Mouse (Mus musculus) midbrain, embryonic 12.5 days (tissue): ENCODE data around the gene Pax2. TPM values are rescaled to one million over a fixed set of nuclear protein-coding genes. Genes with fewer than 3 reads are reported as not detected.

Source experiments
- ATAC-seq: fragments of 200-750 bp; cut with Nextera tagmentation; 2 replicates; pipeline ENCODE4 v1.8.0; 2017; ENCODE audit warnings: low read depth, moderate TSS enrichment, moderate library complexity; ENCODE audit not compliant: low FRiP score
- H3K27ac ChIP-seq: fragments of 300-500 bp; sonication (generic); replicated peaks from 2 replicates; pipeline ENCODE4 v1.5.1; 2016; ENCODE audit warnings: mild to moderate bottlenecking
- H3K27me3 ChIP-seq: fragments of 300-500 bp; sonication (generic); 2 replicates; pipeline ENCODE4 v1.6.1; 2016; ENCODE audit warnings: mild to moderate bottlenecking
- H3K36me3 ChIP-seq: fragments of 300-500 bp; sonication (generic); 2 replicates; pipeline ENCODE4 v1.6.1; 2016
- H3K4me1 ChIP-seq: fragments of 300-500 bp; sonication (generic); 2 replicates; pipeline ENCODE4 v1.6.1; 2016
- H3K4me2 ChIP-seq: fragments of 300-500 bp; sonication (generic); replicated peaks from 2 replicates; pipeline ENCODE4 v1.6.1; 2016; ENCODE audit warnings: mild to moderate bottlenecking, moderate library complexity
- H3K4me3 ChIP-seq: fragments of 300-500 bp; sonication (generic); 2 replicates; pipeline ENCODE4 v1.5.1; 2016; ENCODE audit warnings: mild to moderate bottlenecking
- H3K9ac ChIP-seq: fragments of 300-500 bp; sonication (generic); replicated peaks from 2 replicates; pipeline ENCODE4 v1.6.1; 2016; ENCODE audit warnings: mild to moderate bottlenecking, moderate library complexity
- H3K9me3 ChIP-seq: fragments of 300-500 bp; sonication (generic); 2 replicates; pipeline ENCODE4 v1.6.1; 2016; ENCODE audit warnings: mild to moderate bottlenecking
- WGBS: fragments of 180-500 bp; shearing (Covaris S2); methylation state at CpG from one replicate; pipeline ENCODE4 v1.1.7; 2016; 5-methylcytosine and 5-hydroxymethylcytosine counted together
- polyA plus RNA-seq: library from polyadenylated mRNA; unstranded; fragments of >200 nt; fragmentation: Nextera tagmentation; extraction: Ambion mirVana; gene quantifications from 2 replicates; pipeline ENCODE4 v1.2.1, GENCODE M21; 2016

Pax2 gene
- 0.32 and 0.33 TPM in 2 replicates for polyA plus RNA-seq

DNA sequence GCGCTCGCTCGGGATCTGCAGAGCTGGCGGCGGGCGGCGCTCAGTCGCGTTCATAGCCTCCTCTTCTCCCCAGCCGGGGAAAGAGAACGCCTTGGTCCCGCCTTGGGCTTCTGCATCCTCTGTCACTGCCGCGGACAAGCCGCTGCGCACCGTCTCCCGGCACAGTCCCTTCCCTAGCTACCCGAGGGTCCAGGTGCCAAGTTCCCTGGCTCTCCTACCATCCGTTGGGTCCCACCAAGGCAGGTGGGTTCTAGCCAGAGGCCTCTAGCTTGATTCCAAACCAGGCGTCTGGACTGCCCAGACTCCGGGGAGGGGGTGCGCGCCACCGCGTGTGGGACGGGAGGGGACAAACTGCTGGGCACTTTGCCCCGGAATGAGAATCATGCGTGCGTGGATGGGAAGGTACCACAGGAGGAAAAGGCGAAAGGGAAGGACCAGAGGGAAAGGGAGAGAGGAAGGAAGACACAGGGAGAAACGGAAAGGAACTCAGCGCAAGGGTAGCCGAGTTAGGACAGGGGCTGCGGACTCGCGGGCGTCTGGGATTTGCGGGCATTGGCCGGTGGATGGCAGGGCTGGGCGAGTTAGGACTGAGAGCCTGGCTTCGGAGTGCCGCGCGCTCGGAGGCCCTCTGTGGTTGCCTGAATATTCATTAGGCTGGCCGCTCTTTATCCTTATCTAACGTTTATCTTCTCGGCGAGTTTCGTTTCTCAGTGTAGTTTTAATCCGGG lies at the start of gene Pax2:
Pax2 (plus strand) TSS at position 353 of the 728 bp plus-strand sequence.
- Histone ChIP-seq H3K4me3 (peak within 1 kb of the TSS; percentile 43), H3K9ac (peak within 1 kb of the TSS; percentile 35), H3K36me3 (no peaks in the 10 kb centered on the region), H3K4me2 (peak within 1 kb of the TSS; percentile 74), H3K27me3 (peaks cover 95% of the 10 kb centered on the region), H3K9me3 (no peaks in the 10 kb centered on the region), H3K4me1 (peaks cover 52% of the 10 kb centered on the region), H3K27ac (no peak within 1 kb of the TSS)
- WGBS, result under 1% methylated on average over 52 of the region's 52 CpGs
- peak; percentile 42 for ATAC-seq

DNA sequence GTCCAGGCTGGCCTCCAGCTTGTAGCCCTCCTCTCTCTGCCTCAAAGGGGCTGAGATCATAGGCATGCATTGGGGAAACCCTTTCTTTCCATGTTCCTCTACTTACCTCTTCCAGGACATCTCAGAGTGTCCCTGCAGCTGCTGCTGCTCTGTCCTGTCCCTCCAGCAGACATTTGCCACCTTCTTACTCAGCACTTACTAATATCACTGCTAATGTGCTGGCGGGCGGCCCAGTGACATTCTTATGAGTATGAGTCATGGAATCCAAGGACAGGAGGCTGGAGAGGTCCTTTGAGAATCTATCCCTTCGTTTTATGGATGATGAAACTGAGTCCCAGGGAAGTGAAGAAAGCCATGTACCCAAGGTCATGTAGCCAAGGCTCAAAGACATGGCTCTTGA lies 47.0 kb upstream of the Pax2 start:
- Histone ChIP-seq H3K9ac (no peak overlapping the region), H3K4me2 (no peak overlapping the region), H3K9me3 (0 out of 2 replicates have a peak, but pooled peaks cover 3% of the 10 kb centered on the region), H3K36me3 (no peaks in the 10 kb centered on the region), H3K4me1 (no peaks in the 10 kb centered on the region), H3K27ac (no peak overlapping the region), H3K4me3 (no peak overlapping the region), H3K27me3 (peaks cover 37% of the 10 kb centered on the region)
- WGBS, result 74% methylated on average over 3 of the region's 3 CpGs
- ATAC-seq, result no peak

DNA sequence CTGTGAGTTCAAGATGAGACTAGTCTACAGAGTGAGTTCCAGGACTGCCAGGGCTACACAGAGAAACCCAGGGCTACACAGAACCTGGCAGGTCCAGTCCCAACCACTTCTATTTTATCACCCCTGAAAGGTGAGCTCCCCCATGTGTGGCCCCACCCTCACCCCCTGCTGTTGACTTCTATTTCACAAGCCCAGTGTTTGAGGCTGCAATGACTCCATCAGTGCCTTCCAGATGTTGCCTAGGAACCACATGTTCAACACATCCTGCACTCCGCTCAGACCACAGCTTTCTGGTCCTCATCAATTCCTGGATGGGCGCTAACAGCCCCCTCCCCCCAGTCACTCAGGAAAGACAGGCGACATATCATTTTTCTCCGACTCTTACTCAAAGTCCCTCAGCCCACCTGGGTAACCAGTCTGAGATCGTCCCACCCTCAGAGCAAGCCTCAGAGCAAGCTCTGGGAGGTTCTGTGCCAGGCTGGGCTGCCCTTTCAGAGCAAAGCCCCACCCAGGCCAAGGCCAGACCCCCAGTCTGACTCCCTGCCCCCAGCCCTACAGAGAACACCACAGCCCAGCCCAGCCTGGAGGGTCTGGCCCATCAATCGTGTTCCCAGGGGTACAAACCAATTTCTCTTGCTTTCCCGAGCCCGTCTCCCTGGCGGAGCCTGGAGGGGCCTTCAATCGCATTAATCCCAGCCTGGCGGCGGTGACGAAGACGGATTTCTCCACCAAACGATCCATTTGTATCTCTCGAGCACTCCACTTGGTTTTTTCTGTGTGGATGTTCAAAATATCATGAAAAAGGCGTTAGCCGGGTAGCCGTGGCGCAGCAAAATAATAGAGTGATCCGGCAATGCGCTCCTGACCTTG lies 38.9 kb upstream of the Pax2 start:
- no peaks in the 10 kb centered on the region for H3K36me3 ChIP-seq
- 0 out of 2 replicates have a peak, but pooled peaks cover 3% of the 10 kb centered on the region for H3K9me3 ChIP-seq
- H3K27ac ChIP-seq, result no peak overlapping the region
- no peak overlapping the region for H3K9ac ChIP-seq
- peaks cover 21% of the 10 kb centered on the region for H3K4me1 ChIP-seq
- no peak overlapping the region for H3K4me3 ChIP-seq
- peaks cover 72% of the 10 kb centered on the region for H3K27me3 ChIP-seq
- 64% methylated on average over 22 of the region's 22 CpGs for WGBS
- H3K4me2 ChIP-seq, result no peak overlapping the region
- ATAC-seq, result no peak

DNA sequence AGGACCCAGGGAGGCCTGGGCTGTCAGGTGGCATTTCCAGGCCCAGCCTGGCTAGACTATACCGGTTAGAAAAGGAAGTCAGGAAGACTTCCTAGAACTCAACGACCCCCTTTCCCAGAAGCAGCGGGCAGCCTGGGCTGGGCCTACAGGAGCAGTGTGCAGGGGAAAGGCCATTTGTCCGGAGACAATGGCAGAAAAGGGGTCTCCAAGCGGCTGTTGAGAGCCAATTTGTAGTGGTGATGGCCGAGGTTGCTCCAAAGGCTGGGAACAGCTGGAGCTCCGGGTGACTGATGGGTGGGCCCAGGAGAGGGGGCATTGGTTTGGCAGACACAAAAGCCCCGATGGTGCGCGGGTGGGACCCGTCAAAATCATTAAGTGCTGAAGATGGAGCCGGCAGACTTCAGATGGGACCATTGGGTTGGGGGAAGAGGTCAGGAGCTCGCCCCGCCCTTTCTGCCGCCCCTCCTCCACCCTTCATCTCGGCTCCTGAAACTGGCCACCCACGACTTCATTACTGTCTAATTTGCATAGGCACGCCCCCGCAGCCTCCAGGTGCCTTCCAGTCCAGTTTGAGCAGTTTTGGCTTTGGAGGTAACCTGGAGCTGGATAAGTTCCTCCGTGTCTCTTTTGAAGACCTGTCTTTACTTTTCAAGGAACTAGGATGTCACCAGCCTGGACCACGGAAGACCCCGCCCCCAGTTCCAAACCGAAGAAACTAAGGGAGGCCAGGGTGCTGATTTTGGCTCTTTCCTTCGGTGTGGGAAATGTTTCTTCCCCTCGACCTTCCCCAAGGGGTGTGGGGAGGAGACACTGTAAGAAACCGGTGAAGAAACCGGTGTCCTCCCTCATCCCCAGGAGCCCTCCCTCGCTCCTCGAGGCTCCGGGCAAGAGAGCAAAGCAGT lies 36.3 kb upstream of the Pax2 start:
- Histone ChIP-seq H3K4me2 (peak overlapping the region; percentile 70), H3K9me3 (no peaks in the 10 kb centered on the region), H3K4me1 (peaks cover 32% of the 10 kb centered on the region), H3K36me3 (no peaks in the 10 kb centered on the region), H3K9ac (peak overlapping the region; percentile 38), H3K4me3 (peak overlapping the region; percentile 41), H3K27me3 (peaks cover 85% of the 10 kb centered on the region), H3K27ac (no peak overlapping the region)
- ATAC-seq, result peak; percentile 39; the same call in 1 of the 2 replicates
- WGBS, result 1% methylated on average over 30 of the region's 30 CpGs

DNA sequence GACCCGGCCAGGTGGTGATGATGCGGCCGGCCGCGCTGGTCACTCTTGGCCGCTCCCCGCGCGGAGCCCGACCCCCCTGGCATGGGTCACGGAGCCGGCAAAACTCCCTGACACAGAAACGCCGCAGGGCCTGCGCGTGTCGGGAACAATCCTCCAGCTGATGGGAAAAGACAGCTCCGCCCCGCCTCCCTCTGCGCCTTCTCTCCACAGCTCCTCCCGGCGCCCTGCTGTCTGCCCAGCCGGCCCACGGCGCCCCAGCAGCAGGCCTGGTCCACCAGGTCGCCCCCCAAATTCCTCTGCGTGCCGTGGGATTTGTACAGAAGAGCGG lies 35.7 kb upstream of the Pax2 start:
- H3K9ac ChIP-seq, result peak overlapping the region; percentile 38
- under 1% methylated on average over 29 of the region's 29 CpGs for WGBS
- no peak overlapping the region for H3K27ac ChIP-seq

DNA sequence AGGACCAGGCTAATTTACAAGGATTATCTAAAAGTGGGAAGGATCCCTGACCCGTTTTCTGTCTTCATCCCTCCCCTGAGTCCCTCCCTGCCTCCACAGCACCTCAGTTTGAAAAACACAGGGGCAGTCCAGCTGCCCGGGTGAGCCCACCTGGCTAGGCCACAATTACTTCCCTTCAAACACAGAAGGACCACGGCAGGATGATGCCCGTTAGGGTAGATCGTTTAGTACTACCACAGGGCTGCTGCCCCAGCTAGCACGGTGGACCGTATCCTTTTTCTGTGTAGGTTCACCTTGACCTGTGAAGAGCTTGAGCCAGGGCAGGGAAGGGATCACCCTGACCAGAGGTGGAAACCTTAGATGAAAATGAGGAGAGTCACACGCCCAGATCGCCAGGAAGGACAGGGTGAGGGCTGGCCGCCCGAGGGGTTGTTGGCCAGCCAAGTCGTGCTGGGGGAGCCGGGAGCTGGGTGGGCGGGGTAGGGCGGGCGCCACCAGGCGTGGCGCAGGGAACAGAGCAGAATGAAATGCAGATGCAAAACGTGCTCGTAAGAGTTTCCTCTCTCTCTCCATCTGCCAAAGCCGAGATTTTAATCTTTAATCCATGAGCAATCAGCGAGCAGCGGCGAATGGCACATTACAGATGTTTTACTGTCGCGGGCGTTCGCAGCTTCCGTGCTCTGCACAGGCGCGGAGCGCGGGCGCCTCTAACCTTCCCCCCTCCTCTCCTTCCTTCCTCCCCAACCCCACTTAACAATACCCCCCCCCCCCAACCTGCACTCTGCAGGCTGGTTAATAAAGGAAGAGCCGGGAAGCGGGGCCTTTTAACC lies 32.0 kb upstream of the Pax2 start:
- 1% methylated on average over 36 of the region's 36 CpGs for WGBS
- Histone ChIP-seq H3K9me3 (no peaks in the 10 kb centered on the region), H3K4me3 (peak overlapping the region; percentile 38), H3K9ac (peak overlapping the region; percentile 4; the same call in 1 of the 2 replicates), H3K4me1 (peaks cover 30% of the 10 kb centered on the region), H3K27ac (no peak overlapping the region), H3K4me2 (peak overlapping the region; percentile 56), H3K27me3 (peaks cover 87% of the 10 kb centered on the region), H3K36me3 (no peaks in the 10 kb centered on the region)
- ATAC-seq, result no peak

More for the DNA sequence above, 35.7 kb upstream of the Pax2 start:
- H3K27me3 ChIP-seq, result peaks cover 88% of the 10 kb centered on the region
- H3K9me3 ChIP-seq, result no peaks in the 10 kb centered on the region
- ATAC-seq, result peak; percentile 62; the same call in 1 of the 2 replicates
- peak overlapping the region; percentile 41 for H3K4me3 ChIP-seq
- peaks cover 32% of the 10 kb centered on the region for H3K4me1 ChIP-seq
- no peaks in the 10 kb centered on the region for H3K36me3 ChIP-seq
- peak overlapping the region; percentile 70 for H3K4me2 ChIP-seq

DNA sequence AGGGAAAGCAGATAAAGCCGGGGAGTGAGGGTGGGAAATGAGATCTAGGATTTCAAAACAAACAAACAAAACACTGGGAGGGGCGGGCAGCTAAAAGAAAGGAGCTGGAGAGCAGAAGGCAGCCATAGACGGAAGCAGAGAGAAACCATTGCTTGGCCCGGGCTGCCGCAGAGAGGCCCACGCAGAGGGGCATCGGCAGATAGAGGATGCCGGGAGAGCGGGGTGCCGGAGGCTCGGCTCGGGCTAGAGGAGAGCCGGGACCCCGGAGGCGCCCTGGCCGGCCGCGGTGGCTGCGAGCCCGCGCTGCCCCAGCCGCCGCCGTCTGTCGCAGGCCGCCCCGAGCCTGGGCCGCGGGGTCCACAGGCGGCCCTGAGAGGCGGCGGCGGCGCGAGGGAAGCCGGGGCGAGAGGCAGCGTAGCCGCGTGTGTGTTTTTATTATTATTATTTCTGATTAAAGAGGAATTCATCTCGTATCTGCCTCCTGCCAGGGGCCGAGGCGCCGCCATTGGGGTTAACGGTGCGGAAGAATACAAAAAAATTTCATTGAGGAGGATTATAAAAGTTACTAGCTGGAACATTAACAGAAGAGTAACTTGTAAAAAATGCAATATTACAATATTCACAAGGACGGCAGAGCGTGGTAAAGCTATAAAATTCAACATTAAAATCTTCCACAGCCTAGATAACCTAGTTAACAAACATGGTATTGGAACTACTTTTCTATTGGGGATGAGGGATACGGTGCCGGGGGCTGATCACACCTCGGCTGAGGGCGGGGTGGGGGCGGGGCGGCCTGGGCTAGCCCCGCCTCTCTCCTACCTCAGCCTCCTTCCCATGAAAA lies 29.7 kb upstream of the Pax2 start:
- Histone ChIP-seq H3K36me3 (no peaks in the 10 kb centered on the region), H3K9me3 (no peaks in the 10 kb centered on the region), H3K27ac (peak overlapping the region; percentile 44; the same call in 1 of the 2 replicates), H3K4me1 (peaks cover 13% of the 10 kb centered on the region; the same call in 1 of the 2 replicates), H3K27me3 (peaks cover 81% of the 10 kb centered on the region), H3K9ac (peak overlapping the region; percentile 85), H3K4me3 (peak overlapping the region; percentile 59), H3K4me2 (peak overlapping the region; percentile 66)
- ATAC-seq, result peak; percentile 82
- WGBS, result under 1% methylated on average over 39 of the region's 55 CpGs

DNA sequence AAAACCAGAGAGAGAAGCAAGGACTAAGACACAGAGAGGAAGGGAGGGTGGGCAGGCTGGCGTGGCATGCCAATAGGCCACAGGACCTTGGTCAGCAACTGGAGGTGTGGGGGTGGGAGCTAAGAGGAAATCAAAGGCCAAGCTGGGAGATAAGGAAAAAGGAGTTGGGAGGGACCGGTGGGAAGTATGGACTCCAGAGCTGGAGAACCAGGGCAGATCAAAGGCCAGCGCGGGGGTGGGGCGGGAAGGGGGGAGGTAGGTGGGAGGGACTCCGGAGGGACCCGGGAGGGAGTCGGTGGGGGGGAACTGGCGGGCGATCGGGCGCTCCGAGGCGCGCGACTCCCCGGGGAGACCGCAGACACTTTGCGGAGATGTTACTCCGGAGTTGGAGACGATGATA lies 21.7 kb upstream of the Pax2 start:
- 2% methylated on average over 18 of the region's 21 CpGs for WGBS
- Histone ChIP-seq H3K4me2 (peak overlapping the region; percentile 42), H3K36me3 (no peaks in the 10 kb centered on the region), H3K4me1 (peaks cover 5% of the 10 kb centered on the region; the same call in 1 of the 2 replicates), H3K9me3 (no peaks in the 10 kb centered on the region), H3K27me3 (peaks cover 93% of the 10 kb centered on the region), H3K4me3 (peak overlapping the region; percentile 27), H3K27ac (no peak overlapping the region), H3K9ac (no peak overlapping the region)
- no peak for ATAC-seq

DNA sequence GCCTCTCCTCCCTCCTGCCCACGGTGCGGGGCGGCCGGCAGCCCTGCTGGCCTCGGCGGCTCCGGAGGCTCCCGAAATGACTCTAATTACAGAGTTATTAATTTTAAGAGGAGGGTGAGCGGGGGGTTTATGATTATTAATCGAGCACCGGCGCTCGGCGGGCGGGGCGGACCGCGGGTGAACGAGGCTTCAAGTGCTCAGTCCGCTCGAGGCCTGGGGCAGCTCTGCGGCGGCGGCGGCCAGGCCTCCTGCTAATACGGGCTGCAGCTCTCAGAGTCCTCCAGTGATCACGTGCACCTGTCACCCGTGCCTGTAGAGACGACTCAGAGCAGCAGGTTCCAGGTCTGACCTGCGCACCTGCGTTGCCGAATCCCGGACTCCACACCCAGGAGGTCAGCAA lies 21.2 kb upstream of the Pax2 start:
- H3K27me3 ChIP-seq, result peaks cover 95% of the 10 kb centered on the region
- H3K9me3 ChIP-seq, result no peaks in the 10 kb centered on the region
- ATAC-seq, result no peak
- H3K4me2 ChIP-seq, result peak overlapping the region; percentile 42
- H3K9ac ChIP-seq, result no peak overlapping the region
- 1% methylated on average over 33 of the region's 33 CpGs for WGBS
- H3K36me3 ChIP-seq, result no peaks in the 10 kb centered on the region
- H3K27ac ChIP-seq, result no peak overlapping the region
- peak overlapping the region; percentile 27 for H3K4me3 ChIP-seq
- peaks cover 5% of the 10 kb centered on the region; the same call in 1 of the 2 replicates for H3K4me1 ChIP-seq

DNA sequence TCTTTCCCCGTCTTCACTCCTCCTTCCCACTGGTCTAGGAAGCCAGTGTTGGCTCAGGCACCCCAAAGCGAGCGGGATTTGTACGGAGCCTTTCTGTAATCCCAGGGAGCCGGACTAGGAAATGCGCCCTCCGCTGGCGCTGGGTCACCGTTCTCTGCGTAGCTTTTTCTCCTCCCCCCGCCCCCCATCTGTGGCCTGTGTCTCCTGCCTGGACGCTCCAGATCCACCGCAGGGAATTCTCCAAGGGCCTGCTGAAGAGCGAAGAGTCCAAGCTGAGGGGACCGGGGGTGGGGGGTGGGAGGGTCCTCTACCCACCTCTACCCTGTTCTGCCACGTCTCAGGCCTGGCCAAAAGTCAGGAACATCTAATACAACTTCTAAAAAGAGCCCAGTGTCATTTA lies 15.5 kb upstream of the Pax2 start:
- Histone ChIP-seq H3K9me3 (no peaks in the 10 kb centered on the region), H3K27me3 (peaks cover 100% of the 10 kb centered on the region), H3K9ac (no peak overlapping the region), H3K4me2 (no peak overlapping the region), H3K36me3 (no peaks in the 10 kb centered on the region), H3K27ac (no peak overlapping the region), H3K4me1 (peaks cover 12% of the 10 kb centered on the region), H3K4me3 (no peak overlapping the region)
- ATAC-seq, result no peak
- WGBS, result 2% methylated on average over 16 of the region's 16 CpGs
